Mouse (Mus musculus) left cerebral cortex, adult 9 months (tissue): Measurements from ENCODE around the gene Rcan1.
A peak's percentile ranks its signal among the peaks of the same experiment; 100 is the strongest.
"Not testable (repeated sequence)": the region's sequence is repeated elsewhere in the genome, so short reads cannot be mapped to it uniquely, and the experiment has no call there.

Source experiments
- DNase-seq, 2 experiments: peaks; one replicate each; pipeline ENCODE4 v3.0.0; 2022; ENCODE audit warnings: low spot score in 2 of 2

The Rcan1 gene

DNA sequence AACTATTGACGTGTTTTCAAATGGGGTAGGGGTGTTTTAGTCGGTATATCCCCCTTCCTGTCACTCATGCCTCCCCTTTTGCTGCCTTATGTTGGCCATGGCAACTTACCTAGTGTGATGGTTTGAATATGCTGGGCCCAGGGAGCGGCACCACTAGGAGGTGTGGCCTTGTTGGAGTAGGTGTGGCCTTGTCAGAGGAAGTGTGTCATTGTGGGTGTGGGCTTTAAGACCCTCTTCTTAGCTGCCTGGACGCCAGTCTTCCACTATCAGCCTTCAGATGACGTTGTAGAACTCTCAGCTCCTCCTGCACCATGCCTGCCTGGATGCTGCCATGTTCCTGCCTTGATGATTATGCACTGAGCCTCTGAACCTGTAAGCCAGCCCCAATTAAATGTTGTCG is at the start of gene Rcan1:
Gene Rcan1, minus strand, starts transcription at position 162 of the 400 bp plus-strand sequence.
- no peak for DNase-seq

- DNase-seq: peak in 1 of 2 experiments; percentile 40
Measured at GRCm38 (mm10) chr16:92519820-92520492, 49.3 kb upstream of the Rcan1 start.

DNA sequence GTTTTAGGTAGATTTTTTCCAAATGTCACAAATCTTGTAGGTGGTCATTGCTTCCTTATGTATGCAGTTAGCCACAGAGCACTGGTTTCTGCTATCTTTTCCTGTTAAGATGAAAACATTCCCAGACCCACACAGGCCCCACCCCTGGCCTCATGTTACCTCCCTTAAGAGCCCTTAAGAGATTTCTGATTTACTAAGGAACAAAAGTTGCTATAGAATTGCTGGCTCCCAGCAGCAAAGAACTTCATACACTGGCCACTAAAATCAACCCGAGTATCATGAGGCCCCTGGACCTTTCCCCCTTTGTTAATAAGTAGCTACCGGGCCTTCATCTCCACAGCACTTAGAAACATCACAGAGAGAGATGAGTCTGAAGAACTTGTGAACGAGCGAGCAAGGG is 48.1 kb upstream of the Rcan1 start:
- no peak for DNase-seq

GRCm38 (mm10) chr16:92516139-92516538 is 45.5 kb upstream of the Rcan1 start:
- no peak for DNase-seq

DNA sequence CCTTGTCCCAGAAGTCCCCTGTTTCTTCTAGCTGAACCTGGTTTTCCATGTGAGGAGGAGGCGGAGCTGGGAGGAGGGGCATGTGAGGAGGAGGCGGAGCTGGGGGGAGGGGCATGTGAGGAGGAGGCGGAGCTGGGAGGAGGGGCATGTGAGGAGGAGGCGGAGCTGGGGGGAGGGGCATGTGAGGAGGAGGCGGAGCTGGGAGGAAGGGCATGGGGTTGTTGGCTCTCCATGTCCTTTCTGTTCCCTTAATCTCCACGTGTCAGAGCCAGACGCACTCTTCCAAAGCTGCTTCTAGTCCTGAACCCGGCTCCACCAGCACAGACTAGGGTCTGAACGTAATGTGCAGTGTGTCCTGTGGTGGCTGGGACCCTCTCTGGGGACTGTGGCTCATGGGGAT is 44.2 kb upstream of the Rcan1 start:
- not testable (repeated sequence) for DNase-seq

DNA sequence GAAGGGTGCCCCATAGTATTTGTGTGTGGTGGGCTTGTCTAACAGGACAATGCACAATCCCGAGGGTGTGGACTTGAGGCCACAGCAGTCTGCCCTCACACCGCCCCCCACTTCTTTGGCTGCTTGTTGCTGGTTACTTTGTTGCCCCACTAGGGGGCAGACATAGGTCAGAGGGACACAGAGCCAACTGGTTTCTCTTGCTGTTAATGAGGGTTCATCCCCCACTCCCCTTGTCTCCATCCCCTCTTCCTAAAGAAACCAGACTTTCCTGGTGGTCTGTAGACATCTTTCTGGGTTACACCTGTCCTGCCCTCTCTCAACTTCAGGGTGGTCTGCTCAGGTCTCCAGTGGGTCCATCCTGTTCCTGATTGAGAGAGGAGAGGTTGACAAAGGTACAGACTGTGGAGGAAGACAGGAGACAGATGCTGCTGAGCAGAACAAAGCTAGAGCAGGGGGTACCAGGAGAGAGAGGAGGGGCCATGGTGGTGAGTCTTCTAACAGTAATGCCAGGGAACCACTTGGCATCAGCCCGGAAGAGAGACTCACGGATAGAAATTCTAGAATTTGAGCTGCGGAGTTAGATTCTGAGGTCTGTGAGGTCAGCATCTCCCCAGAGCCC is 41.2 kb upstream of the Rcan1 start:
- no peak for DNase-seq

DNA sequence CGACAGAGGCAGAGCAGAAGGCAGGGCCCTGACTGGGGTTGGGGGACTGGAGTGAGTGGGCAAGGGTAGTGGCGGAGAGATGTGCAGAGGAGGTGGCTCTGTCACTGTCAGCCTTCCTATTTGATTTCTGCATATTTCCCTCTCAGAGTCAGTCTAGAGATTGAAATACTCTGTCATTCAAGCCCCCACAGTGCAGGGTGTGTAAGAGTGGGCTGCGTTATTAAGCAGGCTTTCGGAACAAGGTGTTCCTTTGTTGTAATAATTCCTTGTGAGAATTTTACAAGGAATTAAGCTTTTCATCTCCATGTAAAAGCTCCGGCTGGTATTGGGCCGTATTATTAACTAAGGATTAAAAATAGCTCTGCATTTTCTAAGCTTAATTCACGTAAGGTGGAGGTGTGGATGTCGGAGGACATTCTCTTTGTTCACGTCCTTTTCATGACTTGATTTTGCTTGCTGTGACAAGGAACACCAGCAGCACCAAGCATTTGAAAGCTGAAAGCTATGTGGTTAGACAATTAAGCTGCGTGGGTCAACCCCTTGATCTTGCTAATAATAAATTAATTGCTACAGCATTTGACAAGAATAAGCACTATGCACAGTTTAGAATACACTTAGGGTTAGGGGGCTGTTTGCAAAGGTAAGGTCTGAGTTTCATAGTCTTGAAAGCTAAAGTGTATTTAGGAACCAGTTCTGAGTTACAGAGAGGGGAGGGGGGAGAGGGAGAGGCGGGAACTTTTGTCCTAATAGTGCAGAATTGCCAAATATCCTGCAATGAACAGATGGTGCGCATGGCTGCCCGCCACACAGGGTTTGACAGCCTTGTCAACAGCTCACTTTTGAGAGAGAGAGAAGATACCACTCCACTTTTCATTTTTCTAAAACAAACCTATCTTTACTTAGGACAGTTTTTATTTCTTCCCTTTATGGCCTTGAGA is 40.4 kb upstream of the Rcan1 start:
- peak in 1 of 2 experiments; percentile 54 for DNase-seq

DNA sequence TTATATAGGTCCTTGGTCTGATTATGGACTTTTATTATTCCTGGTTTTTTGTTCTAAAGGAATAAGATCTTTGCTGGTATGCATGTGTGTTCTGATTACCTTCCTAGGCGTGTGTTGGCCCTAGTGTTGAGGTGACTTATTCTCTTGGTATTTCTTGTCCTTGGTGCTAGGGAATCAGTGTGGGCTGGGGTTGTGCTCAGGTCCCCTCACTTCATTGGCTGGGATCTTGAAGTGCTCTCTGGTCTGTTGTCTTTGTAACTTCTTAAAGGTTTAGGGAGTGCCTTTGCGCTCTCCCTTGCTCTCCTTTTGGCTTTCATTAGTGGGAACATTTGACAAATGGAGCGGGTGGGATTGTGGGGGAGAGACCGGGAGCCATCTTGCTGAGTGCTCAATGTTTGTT is 36.9 kb upstream of the Rcan1 start:
- DNase-seq: no peak

GRCm38 (mm10) chr16:92503105-92503504 is 32.4 kb upstream of the Rcan1 start:
- no peak for DNase-seq

GRCm38 (mm10) chr16:92500534-92500933 is 29.9 kb upstream of the Rcan1 start:
- no peak for DNase-seq

- DNase-seq: no peak
Measured at GRCm38 (mm10) chr16:92499324-92499723, 28.7 kb upstream of the Rcan1 start.

- no peak for DNase-seq
Measured at GRCm38 (mm10) chr16:92498589-92498981, 27.9 kb upstream of the Rcan1 start.

- no peak for DNase-seq
Measured at GRCm38 (mm10) chr16:92497851-92498588, 27.4 kb upstream of the Rcan1 start.

- no peak for DNase-seq
Measured at GRCm38 (mm10) chr16:92489356-92489755, 18.7 kb upstream of the Rcan1 start.

- no peak for DNase-seq
Measured at GRCm38 (mm10) chr16:92488456-92488855, 17.8 kb upstream of the Rcan1 start.

GRCm38 (mm10) chr16:92487489-92487888 is 16.8 kb upstream of the Rcan1 start:
- no peak for DNase-seq

DNA sequence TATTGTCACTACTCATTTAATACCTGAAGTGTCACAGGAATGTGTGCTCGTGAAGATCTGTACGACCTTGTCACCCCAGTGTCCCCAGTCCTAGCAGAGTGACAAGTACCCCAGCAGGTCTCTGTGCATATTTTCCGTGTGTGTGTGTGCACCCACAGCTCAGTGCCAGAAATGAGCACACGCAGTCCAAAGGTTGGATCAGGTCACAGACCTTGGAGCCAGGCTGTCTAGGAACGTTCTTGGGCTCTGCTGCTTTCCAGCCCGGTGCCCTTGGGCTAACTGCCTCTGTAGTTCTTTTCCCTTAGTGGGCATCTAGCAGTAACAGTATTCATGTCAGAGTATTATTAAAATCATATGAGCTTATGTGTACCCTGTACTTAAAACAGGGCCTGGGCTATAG is 16.4 kb upstream of the Rcan1 start:
- no peak for DNase-seq

GRCm38 (mm10) chr16:92485436-92485835 is 14.8 kb upstream of the Rcan1 start, which contains the start of gene Clic6:
Clic6 (plus strand) TSS chr16:92485736.
- no peak for DNase-seq

- peak in 1 of 2 experiments; percentile 70 for DNase-seq
Measured at GRCm38 (mm10) chr16:92478561-92479150, 8.0 kb upstream of the Rcan1 start.

DNA sequence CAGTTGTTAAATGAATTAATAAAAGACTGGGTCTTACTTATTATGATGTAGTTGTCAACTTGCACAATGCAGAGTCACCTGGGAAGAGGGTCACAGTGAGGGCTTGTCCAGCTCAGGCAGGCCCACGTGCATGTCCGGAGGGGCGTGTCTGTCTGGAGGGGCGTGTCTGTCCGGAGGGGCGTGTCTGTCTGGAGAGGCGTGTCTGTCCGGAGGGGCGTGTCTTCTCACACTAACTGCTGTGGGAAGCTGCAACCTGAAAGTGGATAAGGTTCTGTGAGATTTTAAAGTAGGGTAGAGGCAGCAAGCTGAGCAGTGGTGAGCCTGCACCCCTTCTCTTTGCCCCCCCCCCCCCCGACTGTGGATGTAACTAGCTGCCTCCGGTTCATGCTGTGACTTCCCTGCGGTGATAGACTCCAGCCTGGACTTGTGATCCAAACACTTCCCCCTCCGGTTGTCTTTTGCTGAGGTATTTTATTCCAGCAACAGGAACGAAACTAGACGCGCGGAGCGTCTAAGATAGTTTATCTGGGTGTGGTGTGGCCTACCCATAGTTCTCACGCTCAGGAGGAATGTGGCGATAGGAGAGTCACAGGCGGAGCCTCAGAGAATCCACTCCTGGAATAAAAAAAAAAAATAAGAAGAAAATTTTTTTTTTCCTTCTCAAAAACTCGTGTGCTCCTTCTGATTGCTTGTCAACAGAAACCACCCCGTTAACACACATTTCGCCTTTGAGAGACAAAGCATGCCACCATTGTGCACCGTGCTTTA is 4.6 kb upstream of the Rcan1 start:
- DNase-seq: no peak

DNA sequence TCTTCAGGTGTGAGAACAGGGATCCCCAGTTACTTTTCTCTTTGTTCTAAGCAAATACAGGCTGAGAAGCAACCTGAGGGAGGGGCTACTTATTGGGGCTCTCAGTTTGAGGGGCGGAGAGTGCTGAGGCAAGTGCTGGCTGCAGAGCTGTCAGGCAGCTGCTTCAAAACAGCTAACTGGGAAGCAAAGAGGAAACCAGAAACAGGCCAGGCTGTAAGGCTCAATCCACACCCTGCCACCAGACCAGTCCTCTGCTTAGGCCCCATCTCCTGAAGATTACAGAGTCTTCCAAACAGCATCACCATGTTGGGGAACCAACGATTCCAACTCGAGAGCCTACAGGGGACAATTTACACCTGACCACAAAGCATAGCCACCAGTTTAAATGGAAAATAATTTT is 2.2 kb upstream of the Rcan1 start:
- no peak for DNase-seq
